Mouse (Mus musculus): ENCODE measurements around the gene Mospd3. TPM values are rescaled to one million over a fixed set of nuclear protein-coding genes. Genes with fewer than 3 reads are reported as not detected.

Mospd3 gene
- polyA plus RNA-seq (2012; rRNA removed): 134 and 156 TPM in 2 replicates

GRCm38 (mm10) chr5:137600619-137601364 is at the start of gene Mospd3:
TSS of gene Mospd3 (minus strand) at chr5:137601058.

GRCm38 (mm10) chr5:137645652-137646091 is 44.8 kb upstream of the Mospd3 start, which contains the start of gene Irs3:
TSS of gene Irs3 (minus strand) at chr5:137645714.

GRCm38 (mm10) chr5:137641054-137641453 is 40.2 kb upstream of the Mospd3 start, which contains the start of gene Sap25:
TSS of gene Sap25 (plus strand) at chr5:137641334.

GRCm38 (mm10) chr5:137628498-137629305 is 27.8 kb upstream of the Mospd3 start, which contains the start of the genes Fbxo24, Lrch4 and Gm20605:
TSS of gene Fbxo24 (minus strand) at chr5:137629002.
TSS of gene Lrch4 (plus strand) at chr5:137629121.
TSS of gene Gm20605 (plus strand) at chr5:137629175.

GRCm38 (mm10) chr5:137613550-137613949 is 12.7 kb upstream of the Mospd3 start, which contains the start of gene Pcolce:
TSS of gene Pcolce (minus strand) at chr5:137613784.

GRCm38 (mm10) chr5:137569665-137570064 is 31.2 kb downstream of the Mospd3 start, which contains the start of gene Tfr2:
TSS of gene Tfr2 (plus strand) at chr5:137569840.

GRCm38 (mm10) chr5:137553411-137553837 is 47.4 kb downstream of the Mospd3 start, which contains the start of gene Actl6b:
TSS of gene Actl6b (plus strand) at chr5:137553517.

Other genes with a start within 250 kb of the Mospd3 start
- 0.28 and 0.45 TPM in 2 replicates for gene Zan, start 124.0 kb downstream of the Mospd3 start, polyA plus RNA-seq (2012; rRNA removed)
- 50.2 and 64.6 TPM in 2 replicates for gene Pop7, start 98.5 kb downstream of the Mospd3 start, polyA plus RNA-seq (2012; rRNA removed)
- 49.3 and 49.4 TPM in 2 replicates for gene Gigyf1, start 82.5 kb downstream of the Mospd3 start, polyA plus RNA-seq (2012; rRNA removed)
- 0.60 TPM in 1 of 2 replicates, not detected in the other for gene Epo, start 67.8 kb downstream of the Mospd3 start, polyA plus RNA-seq (2012; rRNA removed)
- 1,508 and 1,755 TPM in 2 replicates for gene Gnb2, start 67.5 kb downstream of the Mospd3 start, polyA plus RNA-seq (2012; rRNA removed)
- gene Actl6b, start 47.5 kb downstream of the Mospd3 start, polyA plus RNA-seq (2012; rRNA removed): 0.08 TPM in 1 of 2 replicates, not detected in the other
- gene Tfr2, start 31.2 kb downstream of the Mospd3 start, polyA plus RNA-seq (2012; rRNA removed): 1.9 TPM in 2 replicates
- 434 and 514 TPM in 2 replicates for gene Pcolce, start 12.7 kb upstream of the Mospd3 start, polyA plus RNA-seq (2012; rRNA removed)
- 0.93 and 0.97 TPM in 2 replicates for gene Fbxo24, start 27.9 kb upstream of the Mospd3 start, polyA plus RNA-seq (2012; rRNA removed)
- 47.7 and 50.0 TPM in 2 replicates for gene Lrch4, start 28.1 kb upstream of the Mospd3 start, polyA plus RNA-seq (2012; rRNA removed)
- 33.5 and 36.4 TPM in 2 replicates for gene Gm20605, start 28.1 kb upstream of the Mospd3 start, polyA plus RNA-seq (2012; rRNA removed)
- gene Sap25, start 40.3 kb upstream of the Mospd3 start, polyA plus RNA-seq (2012; rRNA removed): 94.8 and 112 TPM in 2 replicates
- gene Irs3, start 44.7 kb upstream of the Mospd3 start, polyA plus RNA-seq (2012; rRNA removed): 7.2 and 7.5 TPM in 2 replicates
- gene Agfg2, start 83.7 kb upstream of the Mospd3 start, polyA plus RNA-seq (2012; rRNA removed): 33.2 and 38.9 TPM in 2 replicates
- gene Nyap1, start 140.5 kb upstream of the Mospd3 start, polyA plus RNA-seq (2012; rRNA removed): 10.9 and 13.2 TPM in 2 replicates
- 135 and 151 TPM in 2 replicates for gene Tsc22d4, start 144.7 kb upstream of the Mospd3 start, polyA plus RNA-seq (2012; rRNA removed)
- 70.6 and 89.1 TPM in 2 replicates for gene Ppp1r35, start 177.8 kb upstream of the Mospd3 start, polyA plus RNA-seq (2012; rRNA removed)
- gene Mepce, start 186.6 kb upstream of the Mospd3 start, polyA plus RNA-seq (2012; rRNA removed): 42.4 and 45.4 TPM in 2 replicates
- gene Zcwpw1, start 186.7 kb upstream of the Mospd3 start, polyA plus RNA-seq (2012; rRNA removed): 1.00 and 1.0 TPM in 2 replicates
- 0.71 and 1.1 TPM in 2 replicates for gene Pilra, start 235.2 kb upstream of the Mospd3 start, polyA plus RNA-seq (2012; rRNA removed)

Measured in ovary, adult 2 months (tissue).